Mouse (Mus musculus) CH12.LX (cell line): ENCODE data around the gene Grin2c.

Experiments
- JUND ChIP-seq: conservative IDR thresholded peaks from 2 replicates; pipeline ENCODE4 v1.6.1; 2011; ENCODE audit warnings: low read depth, low read length, improper control_type of control experiment
- NELFE ChIP-seq: IDR thresholded peaks from 2 replicates; pipeline ENCODE4 v1.6.1; 2011; ENCODE audit warnings: low read depth, low read length, improper control_type of control experiment
- POLR2A ChIP-seq: IDR thresholded peaks from 2 replicates; pipeline ENCODE4 v1.6.1; 2011; ENCODE audit warnings: low read depth, mild to moderate bottlenecking, improper control_type of control experiment, low read length
- ZC3H11A ChIP-seq: IDR thresholded peaks from 2 replicates; pipeline ENCODE4 v1.6.1; 2012; ENCODE audit warnings: low read depth, mild to moderate bottlenecking, inconsistent platforms, low read length, improper control_type of control experiment

- TF ChIP-seq NELFE (no peak), POLR2A (no peak), JUND (no peak), ZC3H11A (no peak)
These were observed 21.3 kb upstream of the Grin2c start for GRCm38 (mm10) chr11:115288305-115288704.
